Mouse (Mus musculus) Muller cell, postnatal 12 days (primary cell): Measurements from ENCODE around the gene H2-Oa.

Source experiments
- DNase-seq: peaks from one replicate; pipeline ENCODE4 v3.0.0-alpha.2; 2015; ENCODE audit errors: inconsistent ontology term

Gene H2-Oa

DNA sequence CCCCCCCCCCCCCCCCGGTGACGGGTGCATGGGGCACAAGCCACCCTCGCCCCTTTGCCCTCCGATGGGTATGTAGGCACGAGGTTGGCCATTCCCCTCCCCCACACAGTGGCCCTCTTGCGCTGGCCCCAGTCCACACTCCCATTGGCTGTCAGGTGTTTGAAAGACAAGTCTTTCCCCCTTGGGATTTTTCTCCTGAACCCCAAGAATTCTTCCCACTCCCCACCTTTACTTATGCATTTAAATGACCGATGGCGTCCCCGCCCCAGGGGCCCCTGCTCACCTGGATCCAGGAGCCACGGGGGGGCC lies 29.7 kb downstream of the H2-Oa start:
- DNase-seq: peak; percentile 87

DNA sequence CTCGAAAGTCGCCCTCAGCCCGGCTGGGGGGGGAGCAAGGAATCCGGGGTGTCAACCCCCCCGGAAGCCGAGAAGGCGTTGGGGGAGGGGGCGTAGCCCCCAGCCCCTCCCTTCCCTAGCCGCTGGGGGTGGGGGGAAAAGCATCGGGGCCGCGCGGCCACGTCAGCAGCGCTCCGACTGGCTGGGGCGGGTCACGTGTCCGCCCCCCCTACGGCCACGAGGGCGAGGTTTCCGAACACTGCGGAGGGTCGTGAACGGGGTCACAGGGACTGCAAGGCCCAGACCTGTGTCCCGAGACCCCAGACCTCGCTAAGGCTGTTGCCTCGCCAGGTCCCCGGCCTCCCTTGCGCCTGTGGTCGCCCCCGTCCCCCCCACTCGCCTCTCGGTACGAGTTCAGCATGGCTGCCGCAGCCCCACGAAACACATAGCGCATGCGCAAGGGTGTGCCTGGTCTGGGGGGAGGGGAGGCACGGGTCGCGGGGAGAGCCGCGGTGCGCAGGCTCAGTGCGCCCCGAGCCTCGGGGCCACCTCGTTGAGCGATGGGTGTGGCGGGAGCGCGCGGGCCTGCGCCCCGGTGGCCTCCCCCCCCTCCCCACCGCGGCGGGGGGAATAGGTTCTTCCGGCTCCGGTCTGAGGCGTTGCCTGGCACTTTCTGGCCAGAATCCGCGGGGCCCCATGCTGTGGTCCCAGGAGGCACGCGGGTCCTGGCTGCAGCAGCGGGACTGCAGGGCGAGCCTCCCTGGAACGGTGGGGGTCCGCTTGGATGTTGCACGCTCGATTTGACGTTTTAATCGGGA lies 30.2 kb downstream of the H2-Oa start, which contains the start of gene Brd2:
Brd2 (minus strand) TSS at position 447 of the 797 bp plus-strand sequence.
- peak; percentile 99 for DNase-seq

DNA sequence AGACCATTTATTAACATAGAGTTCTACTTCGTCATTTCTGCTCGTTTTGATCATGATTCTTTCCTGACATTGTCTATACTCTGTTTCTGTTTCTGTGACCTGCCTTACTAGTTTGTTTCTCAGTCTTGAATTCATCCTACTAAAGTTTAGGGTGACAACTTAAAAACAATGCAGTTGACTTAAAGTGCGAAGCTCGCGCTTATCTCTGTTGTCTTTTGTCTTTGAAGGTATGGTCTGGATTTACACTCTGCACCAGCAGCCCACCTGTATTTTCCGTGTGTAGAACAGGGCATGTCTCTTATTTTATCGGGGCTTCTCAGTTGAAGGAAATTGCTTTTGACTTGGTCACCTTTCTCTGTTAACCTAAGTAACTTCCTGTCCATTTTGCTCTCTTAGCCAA lies 31.0 kb downstream of the H2-Oa start:
- DNase-seq: peak; percentile 14

DNA sequence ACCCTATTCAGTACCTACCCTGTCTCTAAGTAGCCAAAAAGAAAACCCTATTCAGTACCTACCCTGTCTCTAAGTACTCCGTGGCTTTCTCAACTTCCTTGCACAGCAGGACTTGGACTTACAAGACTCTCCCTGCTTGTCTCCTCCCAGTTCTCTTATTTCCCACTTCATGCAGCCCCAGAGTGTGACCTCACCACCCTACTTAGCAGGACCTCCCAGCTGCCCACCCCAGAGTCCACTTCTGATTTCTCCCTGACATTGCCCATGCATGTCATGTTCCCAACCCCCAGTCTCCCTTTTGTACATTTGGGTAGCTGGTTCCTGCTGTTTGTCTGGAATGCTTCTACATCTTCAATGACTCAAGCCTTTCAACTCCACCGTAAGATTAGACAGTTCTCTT lies 31.4 kb downstream of the H2-Oa start:
- peak; percentile 61 for DNase-seq

DNA sequence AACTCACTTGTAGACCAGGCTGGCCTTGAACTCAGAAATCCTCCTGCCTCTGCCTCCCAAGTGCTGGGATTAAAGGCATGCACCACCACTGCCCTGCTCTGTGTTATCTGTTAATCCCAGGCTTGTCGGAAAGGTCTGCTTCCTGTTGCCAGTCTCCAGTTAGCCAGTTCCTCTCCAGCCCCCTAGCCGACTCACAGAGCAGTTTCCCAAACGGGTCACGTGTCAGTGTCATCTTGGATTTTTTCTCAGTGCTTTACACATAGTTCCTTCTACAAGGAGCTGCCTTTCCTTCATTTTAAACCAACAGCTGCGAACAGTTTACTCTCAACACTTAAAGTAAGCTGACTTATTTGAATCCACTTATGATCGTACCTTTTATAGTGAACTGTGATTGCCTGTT lies 32.5 kb downstream of the H2-Oa start:
- DNase-seq: no peak

DNA sequence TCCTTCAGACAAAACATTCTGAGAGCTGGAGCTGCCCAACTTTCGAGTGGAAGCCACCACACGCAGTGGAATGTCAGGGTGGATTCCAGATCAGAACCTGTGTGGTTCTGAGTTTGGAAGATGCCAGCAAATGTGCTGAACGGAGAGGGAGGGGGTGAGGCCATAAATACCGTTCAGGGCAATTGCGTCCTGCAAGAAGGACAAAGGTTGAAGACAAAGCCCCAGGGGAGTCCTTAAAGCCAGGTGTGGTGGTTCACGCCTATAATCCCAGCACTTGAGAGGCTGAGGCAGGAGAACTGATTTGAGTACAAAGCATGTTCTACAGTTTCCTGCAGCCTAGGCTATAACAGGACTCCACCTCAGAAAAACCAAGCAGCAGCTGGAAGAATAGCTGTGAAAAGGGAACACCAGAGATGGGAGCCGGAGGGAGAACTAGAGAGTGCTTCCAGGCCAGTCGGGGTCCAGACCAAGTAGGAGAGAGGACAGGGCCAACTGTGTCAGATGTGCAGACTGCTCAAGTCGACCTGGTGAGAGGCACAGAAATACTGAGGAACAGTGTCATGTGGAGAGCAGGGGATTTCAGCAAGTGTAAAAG lies 34.8 kb downstream of the H2-Oa start:
- DNase-seq: no peak

DNA sequence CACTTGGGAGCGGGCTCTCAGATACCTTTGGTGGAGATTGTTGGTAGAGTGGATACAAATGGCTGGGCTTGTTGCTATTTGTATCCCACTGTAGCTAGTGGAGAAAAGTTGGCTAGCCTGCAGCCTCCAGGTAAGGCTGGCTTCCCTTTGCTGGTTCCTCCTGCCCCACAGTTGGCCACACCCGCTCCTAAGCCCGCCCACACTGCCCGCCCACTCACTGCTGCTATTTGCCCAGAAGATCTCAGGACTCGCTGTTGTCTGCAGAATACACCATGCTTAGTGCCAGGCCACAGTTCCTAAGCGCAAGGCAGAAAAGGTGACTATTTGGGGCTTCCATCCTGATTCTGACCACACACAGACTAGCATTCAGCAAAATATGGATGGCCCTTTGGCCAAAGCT lies 35.3 kb downstream of the H2-Oa start:
- DNase-seq: peak; percentile 34

DNA sequence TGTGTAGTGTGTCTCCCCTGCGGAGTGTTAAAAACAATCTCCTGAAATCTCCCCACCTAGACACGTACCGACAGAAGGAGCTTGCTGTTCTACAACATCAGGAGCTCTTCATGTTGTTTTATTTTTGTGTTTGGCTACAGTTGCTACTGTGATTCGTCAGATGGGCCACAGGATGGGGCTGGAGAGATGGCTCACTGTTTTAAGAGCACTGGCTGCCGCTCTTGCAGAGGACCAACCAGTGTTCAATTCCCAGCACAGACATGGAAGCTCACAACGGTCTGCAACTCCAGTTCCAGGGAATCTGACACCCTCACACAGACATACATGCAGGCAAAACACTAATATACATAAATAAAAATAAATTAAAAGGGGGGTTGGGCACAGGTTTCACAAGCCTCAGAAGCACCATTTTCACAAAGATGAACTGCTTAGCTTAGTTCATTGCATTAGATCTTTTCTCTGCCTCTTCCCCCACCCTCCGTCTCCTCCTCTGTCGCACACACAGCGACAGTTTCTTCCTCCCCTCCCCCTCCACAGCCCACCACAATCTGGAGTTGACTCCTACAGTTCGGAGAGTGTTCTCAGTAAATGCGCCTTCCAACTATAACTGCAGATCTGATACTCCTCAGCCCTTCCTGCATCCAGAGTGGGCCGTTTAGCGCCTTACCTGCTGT lies 36.3 kb downstream of the H2-Oa start:
- DNase-seq: no peak

DNA sequence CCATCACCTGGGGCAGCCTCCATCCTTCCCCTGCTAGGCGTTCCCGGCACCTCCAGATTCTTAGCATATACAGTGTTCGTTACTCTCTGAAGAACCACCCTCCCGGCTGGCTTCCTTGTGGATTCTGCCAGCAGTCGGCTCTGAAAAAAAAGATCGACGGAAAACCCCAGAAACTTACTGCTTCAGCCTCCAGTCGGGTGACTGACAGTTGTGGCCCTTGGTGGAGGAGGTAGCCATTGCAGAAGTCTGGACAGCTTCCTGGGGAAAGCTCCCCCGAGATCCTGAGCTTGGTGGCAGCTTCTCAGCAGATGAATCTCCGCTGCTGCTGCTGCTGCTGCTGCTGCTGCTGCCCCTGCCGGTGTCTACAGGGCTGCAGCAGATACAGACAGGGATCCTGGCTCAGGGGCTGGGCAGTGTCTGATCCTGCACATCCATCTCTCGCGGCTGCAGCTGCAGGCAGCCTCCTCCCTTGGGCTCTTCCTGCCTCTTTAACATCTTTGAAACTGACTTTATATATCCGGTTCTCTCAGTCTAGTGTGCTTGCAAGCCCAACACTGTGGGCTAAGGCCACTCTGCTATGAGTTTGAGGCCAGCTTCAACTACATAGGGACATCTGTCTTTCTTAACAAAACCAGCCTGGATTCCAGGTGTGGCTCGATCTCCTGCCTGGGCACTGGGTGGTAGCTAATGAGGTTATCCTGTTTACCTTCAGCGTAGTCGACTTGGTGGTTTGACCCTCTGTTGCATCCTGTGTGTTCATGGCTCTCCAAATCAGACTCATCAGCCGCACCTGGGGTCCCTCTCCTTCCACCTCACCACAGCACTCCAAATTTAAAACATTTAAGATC lies 37.0 kb downstream of the H2-Oa start:
- no peak for DNase-seq

DNA sequence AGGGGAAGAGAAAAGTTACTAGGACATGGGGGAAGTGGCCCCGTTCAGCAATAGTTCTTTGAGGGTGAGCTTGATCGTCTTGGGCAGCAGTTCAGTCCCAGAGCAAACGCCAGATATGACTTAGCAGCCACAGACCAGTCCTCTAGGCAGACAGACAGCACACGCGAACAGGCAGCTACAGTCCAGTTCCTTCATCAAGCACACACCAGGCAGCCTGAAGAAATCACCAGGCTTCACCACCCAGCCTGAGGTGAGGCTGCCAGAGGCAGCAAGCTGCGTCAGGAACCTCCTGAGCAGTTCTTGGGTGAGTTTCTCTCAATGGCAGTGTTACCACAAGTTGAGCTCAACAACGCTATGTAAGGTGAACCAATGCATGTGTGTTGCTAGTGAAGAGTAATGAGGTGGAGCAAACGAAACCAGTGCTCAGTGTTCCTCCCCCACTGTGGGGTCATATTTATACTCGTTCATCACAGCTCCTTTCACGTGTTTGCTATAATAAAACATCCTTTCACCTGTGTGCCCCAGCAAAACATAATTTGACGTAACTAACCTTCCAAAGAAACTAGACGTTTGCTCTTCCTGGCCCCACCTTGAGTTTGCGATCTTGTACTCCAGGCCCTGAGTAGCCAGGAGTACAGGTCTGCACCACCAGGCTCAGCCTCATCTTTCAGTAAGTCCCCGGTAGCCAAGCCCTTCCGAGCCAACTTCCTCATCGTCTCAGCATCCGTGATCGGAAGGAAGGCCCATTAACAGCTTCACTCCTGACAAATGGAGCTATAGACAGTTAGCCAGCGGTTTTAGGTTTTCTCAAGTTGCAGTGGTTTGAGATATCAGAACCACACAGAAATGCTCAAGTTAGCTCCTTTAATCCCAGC lies 38.2 kb downstream of the H2-Oa start:
- DNase-seq: no peak

DNA sequence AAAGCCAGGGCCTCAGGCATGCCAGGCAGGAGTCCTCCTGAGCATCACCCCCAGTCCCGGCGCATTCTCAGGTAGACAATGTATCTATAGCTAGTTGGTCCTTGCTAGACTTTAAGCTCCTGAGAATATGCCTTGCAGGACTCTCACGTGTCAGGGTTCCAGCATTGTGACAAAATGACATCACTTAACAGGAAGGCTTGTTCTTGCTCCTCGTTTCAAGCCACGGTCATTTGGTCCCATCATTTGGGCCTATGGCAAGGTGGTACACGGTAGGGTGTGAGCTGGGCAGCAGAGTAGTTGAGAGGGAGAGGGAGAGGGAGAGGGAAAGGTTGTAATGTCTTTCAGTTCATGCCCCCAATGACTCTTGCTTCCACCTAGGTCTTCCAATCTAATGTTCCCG lies 39.8 kb downstream of the H2-Oa start:
- no peak for DNase-seq

DNA sequence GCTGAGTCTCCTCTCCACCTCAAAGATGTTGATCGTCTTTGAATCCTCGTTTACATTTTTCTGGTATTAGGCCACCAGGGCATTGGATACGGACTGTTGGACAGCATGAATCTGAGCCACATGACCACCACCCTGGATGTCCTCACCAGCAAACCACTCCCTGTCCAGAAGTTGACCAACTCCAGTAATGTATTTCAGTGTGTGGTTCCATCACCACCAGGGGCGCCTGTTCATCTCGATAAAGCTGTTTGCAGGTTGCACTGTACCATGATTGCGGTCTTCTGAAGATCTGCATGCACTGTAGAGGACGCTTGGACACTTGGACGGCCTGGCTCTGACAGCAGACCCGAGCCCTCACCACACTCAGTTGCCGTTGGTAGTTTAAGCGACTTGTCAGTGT lies 41.1 kb downstream of the H2-Oa start:
- no peak for DNase-seq

DNA sequence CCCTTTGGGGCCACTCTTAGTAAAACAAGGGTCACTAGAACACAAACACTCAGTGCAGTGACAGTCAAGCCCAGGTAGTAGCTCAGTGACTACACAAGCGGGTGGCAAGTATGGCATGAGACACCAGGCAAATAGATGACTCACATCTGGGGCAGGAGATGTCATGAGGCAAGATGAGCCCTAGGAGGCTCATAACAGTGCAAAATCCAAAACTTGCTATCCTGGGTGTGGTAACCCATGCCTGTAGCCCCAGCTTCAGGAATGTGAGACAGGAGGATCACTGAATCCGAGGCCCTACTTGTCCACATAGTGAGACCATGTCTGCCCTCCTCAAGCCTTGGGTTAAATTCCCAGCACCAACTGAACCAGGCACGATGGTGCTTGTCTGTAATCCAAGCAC lies 42.3 kb downstream of the H2-Oa start:
- no peak for DNase-seq

DNA sequence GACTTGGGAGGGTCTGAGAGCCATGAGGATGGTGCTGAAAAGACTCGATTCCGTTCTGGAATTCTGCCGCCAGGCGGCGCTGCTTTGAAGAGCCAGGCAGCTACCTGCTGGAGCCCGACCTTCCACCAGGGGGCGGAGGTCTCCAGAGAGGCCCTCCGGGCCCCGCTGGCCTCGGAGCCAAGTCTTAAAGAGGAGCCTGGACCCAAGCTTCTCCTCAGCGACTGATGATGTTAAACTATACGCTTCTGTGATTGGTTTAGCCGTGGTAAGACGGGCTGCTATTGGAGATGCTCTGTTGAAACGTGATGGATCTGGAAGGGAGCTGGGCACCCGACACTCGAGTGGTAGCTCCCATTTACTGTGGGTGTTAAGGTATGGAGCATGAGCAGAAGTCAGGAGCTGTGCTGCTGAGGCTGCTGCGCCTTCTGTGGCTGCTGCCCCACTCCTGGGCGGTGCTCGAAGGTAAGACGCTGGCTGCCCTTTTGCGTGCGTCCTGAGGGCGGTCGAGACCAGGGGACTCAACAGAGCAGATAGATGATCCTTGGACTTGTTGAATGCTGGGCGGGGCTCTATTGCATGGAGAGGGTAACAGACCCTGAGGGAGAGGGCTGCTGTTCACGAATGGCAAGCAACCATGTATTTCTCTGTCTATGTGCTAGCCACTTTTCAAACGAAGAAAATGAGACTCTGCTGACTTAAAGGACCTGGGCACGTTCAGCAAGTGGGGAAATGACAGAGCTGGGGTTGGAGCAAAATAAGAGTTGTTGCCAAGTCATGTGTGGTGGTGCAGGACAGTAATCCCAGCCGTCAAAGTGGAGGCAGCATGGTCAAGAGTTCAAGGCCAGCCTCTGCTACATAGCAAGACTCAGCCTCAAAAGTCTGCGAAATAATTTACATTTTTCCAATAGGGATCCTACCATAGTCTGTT lies 43.4 kb downstream of the H2-Oa start:
- DNase-seq: peak; percentile 98

DNA sequence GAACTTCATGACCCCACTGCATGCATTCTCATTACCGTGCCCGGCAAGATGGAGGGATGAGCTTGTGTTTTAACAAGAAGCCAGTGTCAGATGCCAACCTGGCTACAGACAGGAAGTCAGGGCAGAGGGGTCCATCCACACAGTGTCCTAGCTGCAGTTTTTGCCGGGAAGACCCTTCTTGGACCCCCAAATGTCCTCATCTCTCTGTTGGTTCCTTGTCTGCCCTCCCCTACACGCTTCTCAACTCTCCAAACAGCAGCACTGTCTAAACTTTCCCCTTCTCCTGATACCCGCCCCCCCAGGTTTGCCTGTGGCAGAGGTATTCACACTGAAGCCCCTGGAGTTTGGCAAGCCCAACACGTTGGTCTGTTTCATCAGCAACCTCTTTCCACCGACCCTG lies 45.5 kb downstream of the H2-Oa start:
- no peak for DNase-seq

DNA sequence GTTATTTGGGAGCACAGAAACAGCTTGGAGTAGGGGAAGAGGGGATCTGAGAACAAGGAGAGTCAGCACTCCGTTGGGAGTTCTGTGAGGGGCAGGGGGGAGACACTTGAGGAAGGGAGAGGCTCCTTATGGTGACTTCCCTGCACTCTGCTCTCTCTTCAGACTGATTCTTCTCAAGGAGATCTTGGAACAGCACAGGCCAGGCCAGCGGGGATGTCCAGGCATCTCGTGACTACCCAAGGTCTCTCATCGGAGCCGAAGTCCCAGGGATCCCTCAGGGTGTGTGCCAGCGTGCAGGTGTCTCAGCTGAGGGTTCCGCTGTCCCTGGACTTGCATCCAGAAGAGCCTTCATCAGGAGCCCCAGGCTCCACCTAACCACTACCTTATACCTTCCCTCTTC lies 46.5 kb downstream of the H2-Oa start:
- DNase-seq: no peak

DNA sequence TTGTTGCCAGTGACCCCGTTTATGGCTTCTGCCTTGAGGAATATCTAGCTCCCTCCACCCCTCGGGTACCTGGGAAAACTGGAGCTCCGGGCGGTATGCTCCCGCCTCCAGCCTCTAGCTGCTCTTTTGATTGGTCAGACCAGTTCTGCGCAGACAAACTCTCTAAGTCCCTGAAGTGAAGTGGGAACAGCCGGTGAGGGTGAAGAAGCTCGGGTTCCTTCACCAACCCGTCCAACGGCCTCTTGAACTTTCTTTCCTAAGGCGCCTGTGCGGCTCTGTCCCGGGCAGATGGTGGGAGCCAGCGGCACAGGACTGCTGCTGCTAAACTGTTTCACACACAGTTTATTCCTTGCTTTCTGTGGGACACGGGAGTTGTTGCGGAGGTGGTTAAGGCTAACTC lies 47.3 kb downstream of the H2-Oa start:
- peak; percentile 63 for DNase-seq

DNA sequence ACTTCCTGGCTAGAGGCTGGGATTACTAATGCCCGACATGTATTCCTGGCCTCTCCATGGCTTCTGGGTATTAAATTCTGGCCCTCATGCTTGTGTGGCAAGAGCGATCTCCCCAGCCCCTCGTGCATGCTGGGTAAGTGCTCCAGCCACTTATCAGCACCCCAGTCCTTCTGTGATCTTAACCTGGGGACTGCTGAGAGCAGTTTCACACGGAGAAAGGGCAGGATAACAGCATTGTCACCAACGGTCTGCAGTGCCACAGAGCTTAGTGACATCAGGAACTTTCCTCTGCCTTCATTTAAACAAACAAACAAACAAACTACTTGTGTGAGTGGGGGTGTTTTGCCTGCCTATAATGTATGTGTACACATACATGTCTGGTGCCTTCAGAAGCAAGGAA lies 48.1 kb downstream of the H2-Oa start:
- DNase-seq: no peak

DNA sequence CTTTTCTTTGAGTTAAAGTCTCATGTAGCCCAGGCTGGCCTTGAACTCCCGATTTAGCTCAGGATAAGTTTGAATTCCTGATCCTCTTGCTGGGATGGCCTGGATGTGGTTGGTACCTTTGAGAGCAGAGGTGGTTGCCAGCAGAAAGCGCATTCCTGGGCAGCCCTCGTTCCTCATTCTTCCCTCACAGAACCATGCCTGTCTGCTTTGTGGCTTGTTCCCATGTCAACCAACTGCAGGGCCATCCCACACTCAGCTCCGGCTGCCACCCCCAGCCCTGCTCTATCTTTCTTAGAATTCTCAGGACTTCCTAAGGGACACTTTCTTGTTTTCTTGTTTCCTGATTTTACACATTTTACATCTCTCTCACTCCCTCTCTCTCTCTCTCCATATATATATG lies 49.3 kb downstream of the H2-Oa start:
- DNase-seq: peak; percentile 45

DNA sequence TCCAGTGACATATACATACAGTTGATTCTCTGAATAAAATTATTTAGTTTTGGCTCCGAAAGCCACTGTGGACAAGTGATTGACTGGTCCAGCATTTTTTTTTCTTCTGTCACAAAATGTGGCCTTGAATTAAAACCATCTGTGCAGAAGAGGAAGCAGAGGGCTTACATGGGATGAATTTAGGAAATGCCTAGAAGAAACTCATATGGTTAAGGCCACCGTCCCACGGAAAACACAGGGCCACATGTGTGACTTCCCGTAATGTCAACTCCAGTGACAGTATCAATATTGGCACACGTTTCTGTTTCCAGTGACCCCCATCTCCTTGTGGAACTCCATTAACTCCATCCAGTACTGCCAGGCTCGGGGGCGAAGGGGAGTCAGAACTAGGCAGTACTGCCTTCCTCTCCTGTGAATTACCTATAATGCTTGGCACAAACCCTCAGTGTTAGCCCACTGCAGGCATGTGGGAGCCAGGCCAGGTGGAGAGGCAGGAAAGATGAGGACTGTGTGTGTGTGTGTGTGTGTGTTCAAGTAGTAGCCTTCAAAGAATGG lies 50.4 kb downstream of the H2-Oa start:
- no peak for DNase-seq
